Mouse (Mus musculus): ENCODE data around the gene Srd5a2. TPM values are rescaled to one million over a fixed set of nuclear protein-coding genes. Genes with fewer than 3 reads are reported as not detected.
"Not testable (repeated sequence)": the region's sequence is repeated elsewhere in the genome, so short reads cannot be mapped to it uniquely, and the experiment has no call there.

Srd5a2 gene
- polyA plus RNA-seq (2012; ENCODE audit: insufficient read depth, low replicate concordance), result 2.2 TPM in 1 of 2 replicates, not detected in the other

GRCm38 (mm10) chr17:74047210-74048082 is at the start of gene Srd5a2:
Gene Srd5a2 (minus strand): TSS chr17:74047916.
- no peak for TF ChIP-seq GATA1 (IDR thresholded peaks at IDR 0.05; ENCODE audit: borderline replicate concordance, low read length)
- TF ChIP-seq FLI1 (IDR thresholded peaks at IDR 0.05; ENCODE audit: low read length), result no peak
- peak within 1 kb of the TSS; percentile 66 for H3K4me3 ChIP-seq (replicated peaks)
- peaks cover 52% of the 10 kb centered on the region for H3K27me3 ChIP-seq (replicated peaks)
- H3K9me3 ChIP-seq, result 0 out of 2 replicates have a peak, but pooled peaks cover 2% of the 10 kb centered on the region
- H3K36me3 ChIP-seq (replicated peaks; ENCODE audit: low read length), result no peaks in the 10 kb centered on the region
- H3K4me1 ChIP-seq, result peaks cover 17% of the 10 kb centered on the region; the same call in 1 of the 2 replicates

- TF ChIP-seq GATA1 (IDR thresholded peaks at IDR 0.05; ENCODE audit: borderline replicate concordance, low read length), result no peak
- TF ChIP-seq FLI1 (IDR thresholded peaks at IDR 0.05; ENCODE audit: low read length), result no peak
- Histone ChIP-seq H3K4me1 (peaks cover 4% of the 10 kb centered on the region), H3K36me3 (replicated peaks; ENCODE audit: low read length) (no peaks in the 10 kb centered on the region), H3K27me3 (replicated peaks) (no peaks in the 10 kb centered on the region), H3K4me3 (replicated peaks) (no peak overlapping the region), H3K9me3 (0 out of 2 replicates have a peak, but pooled peaks cover 5% of the 10 kb centered on the region)
These were observed 41.4 kb upstream of the Srd5a2 start for GRCm38 (mm10) chr17:74088886-74089678.

GRCm38 (mm10) chr17:74088016-74088415 is 40.3 kb upstream of the Srd5a2 start:
- TF ChIP-seq FLI1 (IDR thresholded peaks at IDR 0.05; ENCODE audit: low read length), result no peak
- TF ChIP-seq GATA1 (IDR thresholded peaks at IDR 0.05; ENCODE audit: borderline replicate concordance, low read length), result no peak
- Histone ChIP-seq H3K9me3 (0 out of 2 replicates have a peak, but pooled peaks cover 5% of the 10 kb centered on the region), H3K27me3 (replicated peaks) (no peaks in the 10 kb centered on the region), H3K4me1 (peaks cover 4% of the 10 kb centered on the region), H3K36me3 (replicated peaks; ENCODE audit: low read length) (no peaks in the 10 kb centered on the region), H3K4me3 (replicated peaks) (no peak overlapping the region)

- Histone ChIP-seq H3K4me3 (replicated peaks) (no peak overlapping the region), H3K36me3 (replicated peaks; ENCODE audit: low read length) (no peaks in the 10 kb centered on the region)
- TF ChIP-seq FLI1 (IDR thresholded peaks at IDR 0.05; ENCODE audit: low read length) (no peak), GATA1 (IDR thresholded peaks at IDR 0.05; ENCODE audit: borderline replicate concordance, low read length) (no peak)
These were observed 35.7 kb upstream of the Srd5a2 start for GRCm38 (mm10) chr17:74083370-74083769.

GRCm38 (mm10) chr17:74080076-74080615 is 32.4 kb upstream of the Srd5a2 start:
- no peaks in the 10 kb centered on the region for H3K36me3 ChIP-seq (replicated peaks; ENCODE audit: low read length)
- H3K4me3 ChIP-seq (replicated peaks), result no peak overlapping the region
- peaks cover 16% of the 10 kb centered on the region for H3K9me3 ChIP-seq
- no peaks in the 10 kb centered on the region for H3K4me1 ChIP-seq
- no peaks in the 10 kb centered on the region for H3K27me3 ChIP-seq (replicated peaks)
- TF ChIP-seq GATA1 (IDR thresholded peaks at IDR 0.05; ENCODE audit: borderline replicate concordance, low read length) (no peak), FLI1 (IDR thresholded peaks at IDR 0.05; ENCODE audit: low read length) (no peak)

More at GRCm38 (mm10) chr17:74083370-74083769, 35.7 kb upstream of the Srd5a2 start:
- Histone ChIP-seq H3K27me3 (replicated peaks) (no peaks in the 10 kb centered on the region), H3K4me1 (no peaks in the 10 kb centered on the region), H3K9me3 (peaks cover 5% of the 10 kb centered on the region; the same call in 1 of the 2 replicates)

GRCm38 (mm10) chr17:74078776-74079495 is 31.2 kb upstream of the Srd5a2 start:
- Histone ChIP-seq H3K4me1 (no peaks in the 10 kb centered on the region), H3K27me3 (replicated peaks) (no peaks in the 10 kb centered on the region), H3K4me3 (replicated peaks) (no peak overlapping the region), H3K36me3 (replicated peaks; ENCODE audit: low read length) (no peaks in the 10 kb centered on the region), H3K9me3 (peaks cover 16% of the 10 kb centered on the region)
- TF ChIP-seq GATA1 (IDR thresholded peaks at IDR 0.05; ENCODE audit: borderline replicate concordance, low read length), result no peak
- TF ChIP-seq FLI1 (IDR thresholded peaks at IDR 0.05; ENCODE audit: low read length), result no peak

DNA sequence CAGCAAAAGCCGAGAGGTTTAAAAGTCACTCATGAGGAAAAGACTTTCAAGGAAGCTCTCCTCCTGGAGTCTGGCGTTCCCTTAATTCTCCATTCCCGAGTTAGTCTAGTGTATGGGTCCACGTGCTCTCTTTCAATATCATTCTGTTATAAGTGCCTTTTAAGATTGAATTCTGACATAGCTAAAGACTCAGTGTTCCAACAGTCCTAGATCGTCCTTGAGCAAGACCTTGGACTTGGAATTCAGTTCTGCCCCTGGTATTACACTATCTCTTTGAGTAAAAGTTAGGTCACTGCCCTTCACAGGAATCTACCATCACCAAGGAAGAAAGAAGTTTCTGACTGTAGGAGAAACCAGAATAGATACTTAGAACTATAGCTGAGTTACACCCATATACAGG is 25.4 kb upstream of the Srd5a2 start:
- H3K4me1 ChIP-seq; H3K4me3 ChIP-seq (replicated peaks); H3K27me3 ChIP-seq (replicated peaks); H3K36me3 ChIP-seq (replicated peaks; ENCODE audit: low read length): not testable (repeated sequence)
- H3K9me3 ChIP-seq, result peaks cover 15% of the 10 kb centered on the region; the same call in 1 of the 2 replicates

DNA sequence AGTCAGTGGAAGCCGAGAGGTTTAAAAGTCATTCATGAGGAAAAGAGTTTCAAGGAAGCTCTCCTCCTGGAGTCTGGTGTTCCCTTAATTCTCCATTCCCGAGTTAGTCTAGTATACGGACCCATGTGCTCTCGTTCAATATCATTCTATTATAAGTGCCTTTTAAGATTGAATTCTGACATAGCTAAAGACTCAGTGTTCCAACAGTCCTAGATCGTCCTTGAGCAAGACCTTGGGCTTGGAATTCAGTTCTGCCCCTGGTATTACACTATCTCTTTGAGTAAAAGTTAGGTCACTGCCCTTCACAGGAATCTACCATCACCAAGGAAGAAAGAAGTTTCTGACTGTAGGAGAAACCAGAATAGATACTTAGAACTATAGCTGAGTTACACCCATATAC is 15.0 kb upstream of the Srd5a2 start:
- not testable (repeated sequence) for H3K36me3 ChIP-seq (replicated peaks; ENCODE audit: low read length); H3K4me1 ChIP-seq; H3K9me3 ChIP-seq; H3K4me3 ChIP-seq (replicated peaks); H3K27me3 ChIP-seq (replicated peaks)

DNA sequence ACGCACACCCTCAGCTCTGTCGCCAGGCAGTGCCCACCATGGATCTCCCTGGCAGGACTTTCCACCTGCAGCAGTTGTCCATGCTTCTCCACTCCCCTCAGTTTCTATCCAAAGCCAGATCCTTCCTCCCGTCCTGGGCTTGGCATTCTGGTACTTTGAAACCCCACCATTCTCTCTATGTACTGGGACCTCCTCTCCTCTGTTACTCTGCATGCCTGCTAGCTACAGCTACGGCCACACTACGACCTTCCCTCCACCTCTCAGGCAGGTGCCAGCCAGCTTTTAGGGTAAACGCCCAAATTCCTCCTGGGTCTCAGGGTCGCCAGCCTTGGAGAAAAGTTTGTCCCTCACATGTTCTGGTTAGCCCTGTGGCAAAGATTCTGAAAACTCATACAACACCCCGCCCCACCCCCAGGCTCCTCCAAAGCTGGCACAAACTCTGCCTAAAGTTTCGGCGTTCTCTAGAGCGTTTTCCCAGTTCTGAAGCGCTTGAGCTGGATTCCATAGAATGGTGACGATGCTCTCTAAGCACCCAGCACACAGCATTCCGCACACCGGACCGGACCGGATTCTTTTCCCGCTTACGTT is 607 bp upstream of the Srd5a2 start:
- peaks cover 50% of the 10 kb centered on the region for H3K27me3 ChIP-seq (replicated peaks)
- no peak for TF ChIP-seq FLI1 (IDR thresholded peaks at IDR 0.05; ENCODE audit: low read length)
- TF ChIP-seq GATA1 (IDR thresholded peaks at IDR 0.05; ENCODE audit: borderline replicate concordance, low read length), result no peak
- H3K4me3 ChIP-seq (replicated peaks), result no peak overlapping the region

More for the DNA sequence above, 607 bp upstream of the Srd5a2 start:
- Histone ChIP-seq H3K9me3 (0 out of 2 replicates have a peak, but pooled peaks cover 2% of the 10 kb centered on the region), H3K4me1 (peaks cover 17% of the 10 kb centered on the region; the same call in 1 of the 2 replicates), H3K36me3 (replicated peaks; ENCODE audit: low read length) (no peaks in the 10 kb centered on the region)
